Mouse (Mus musculus) ES-Bruce4 (cell line): ENCODE measurements around the gene Nxf1. TPM values are rescaled to one million over a fixed set of nuclear protein-coding genes. Genes with fewer than 3 reads are reported as not detected.

ENCODE experiments used
- H3K27ac ChIP-seq: 2 replicates; pipeline ENCODE4 v1.5.1; 2012; ENCODE audit warnings: low read length, inconsistent platforms; ENCODE audit not compliant: insufficient read depth
- H3K27me3 ChIP-seq: 2 replicates; pipeline ENCODE4 v1.6.1; 2012; ENCODE audit warnings: mild to moderate bottlenecking, low read length, inconsistent platforms; ENCODE audit not compliant: control insufficient read depth, poor library complexity, insufficient read depth, severe bottlenecking
- H3K36me3 ChIP-seq: 2 replicates; pipeline ENCODE4 v1.6.1; 2012; ENCODE audit warnings: inconsistent platforms, mild to moderate bottlenecking, low read length, moderate library complexity; ENCODE audit not compliant: control insufficient read depth, poor library complexity, insufficient read depth, severe bottlenecking
- H3K4me1 ChIP-seq: one replicate; pipeline ENCODE4 v1.8.1; 2011; ENCODE audit warnings: low read length; ENCODE audit not compliant: control insufficient read depth, insufficient read depth
- H3K4me3 ChIP-seq: 2 replicates; pipeline ENCODE4 v1.5.1; 2011; ENCODE audit warnings: low read depth, mild to moderate bottlenecking, low read length
- H3K9ac ChIP-seq: 2 replicates; pipeline ENCODE4 v1.6.1; 2012; ENCODE audit warnings: low read depth, mild to moderate bottlenecking, inconsistent platforms; ENCODE audit not compliant: poor library complexity, severe bottlenecking
- H3K9me3 ChIP-seq: replicated peaks from 2 replicates; pipeline ENCODE4 v1.6.1; 2012; ENCODE audit warnings: mild to moderate bottlenecking, low read length, inconsistent platforms; ENCODE audit not compliant: control insufficient read depth, poor library complexity, insufficient read depth, severe bottlenecking
- CTCF ChIP-seq: IDR thresholded peaks from one replicate; pipeline ENCODE4 v1.8.1; 2011; ENCODE audit warnings: low read depth, low read length
- EP300 ChIP-seq: IDR thresholded peaks from 2 replicates; pipeline ENCODE4 v1.6.1; 2011; ENCODE audit warnings: low read depth, low read length; ENCODE audit not compliant: insufficient read depth
- POLR2A ChIP-seq: IDR thresholded peaks from one replicate; pipeline ENCODE4 v1.8.1; 2011; ENCODE audit warnings: low read length; ENCODE audit not compliant: insufficient read depth
- polyA plus RNA-seq: library from polyadenylated mRNA; stranded (reverse); fragments of >200 nt; gene quantifications from 2 replicates; pipeline ENCODE4 v1.2.4, GENCODE M21; 2011; ENCODE audit warnings: low read depth; ENCODE audit not compliant: missing spikeins, insufficient read depth, insufficient read length

Nxf1 gene
- polyA plus RNA-seq, result 122 and 200 TPM in 2 replicates

GRCm38 (mm10) chr19:8756635-8757387 is at the start of gene Nxf1:
Gene Nxf1, plus strand, starts transcription at chr19:8757073.
- Histone ChIP-seq H3K27ac (peak within 1 kb of the TSS; percentile 42), H3K4me1 (no peaks in the 10 kb centered on the region), H3K36me3 (peaks cover 3% of the 10 kb centered on the region), H3K9me3 (no peaks in the 10 kb centered on the region), H3K4me3 (peak within 1 kb of the TSS; percentile 89), H3K9ac (peak within 1 kb of the TSS; percentile 95), H3K27me3 (no peaks in the 10 kb centered on the region)
- peak; percentile 83 for TF ChIP-seq POLR2A
- no peak for TF ChIP-seq EP300

- H3K9me3 ChIP-seq, result no peaks in the 10 kb centered on the region
- no peaks in the 10 kb centered on the region for H3K4me1 ChIP-seq
- H3K27me3 ChIP-seq, result no peaks in the 10 kb centered on the region
- peaks cover 57% of the 10 kb centered on the region for H3K36me3 ChIP-seq
- no peak overlapping the region for H3K9ac ChIP-seq
- H3K4me3 ChIP-seq, result no peak overlapping the region
- no peak for TF ChIP-seq POLR2A
- TF ChIP-seq CTCF, result no peak
- no peak for TF ChIP-seq EP300
- no peak overlapping the region; the same call in 1 of the 2 replicates for H3K27ac ChIP-seq
Observed at GRCm38 (mm10) chr19:8708954-8709353, 47.9 kb upstream of the Nxf1 start.

GRCm38 (mm10) chr19:8710057-8710456 is 46.8 kb upstream of the Nxf1 start:
- no peaks in the 10 kb centered on the region for H3K27me3 ChIP-seq
- no peak for TF ChIP-seq EP300
- no peak for TF ChIP-seq CTCF
- no peak for TF ChIP-seq POLR2A
- H3K4me1 ChIP-seq, result no peaks in the 10 kb centered on the region
- H3K9me3 ChIP-seq, result no peaks in the 10 kb centered on the region
- H3K9ac ChIP-seq, result peak overlapping the region; percentile 81
- H3K4me3 ChIP-seq, result no peak overlapping the region
- H3K27ac ChIP-seq, result peak overlapping the region; percentile 67
- peaks cover 57% of the 10 kb centered on the region for H3K36me3 ChIP-seq

- Histone ChIP-seq H3K9ac (peak overlapping the region; percentile 81), H3K4me3 (peak overlapping the region; percentile 72), H3K27me3 (no peaks in the 10 kb centered on the region), H3K27ac (peak overlapping the region; percentile 96), H3K36me3 (peaks cover 54% of the 10 kb centered on the region), H3K9me3 (no peaks in the 10 kb centered on the region), H3K4me1 (no peaks in the 10 kb centered on the region)
- no peak for TF ChIP-seq CTCF
- TF ChIP-seq EP300, result no peak
- TF ChIP-seq POLR2A, result no peak
Observed at GRCm38 (mm10) chr19:8711506-8711905, 45.4 kb upstream of the Nxf1 start.

- Histone ChIP-seq H3K9me3 (no peaks in the 10 kb centered on the region), H3K4me3 (peak overlapping the region; percentile 81), H3K27me3 (no peaks in the 10 kb centered on the region), H3K27ac (peak overlapping the region; percentile 96), H3K4me1 (no peaks in the 10 kb centered on the region), H3K36me3 (peaks cover 49% of the 10 kb centered on the region), H3K9ac (peak overlapping the region; percentile 81)
- TF ChIP-seq POLR2A (no peak), EP300 (no peak), CTCF (no peak)
Observed at GRCm38 (mm10) chr19:8711949-8712869, 44.7 kb upstream of the Nxf1 start.
